Mouse (Mus musculus): Measurements from ENCODE around the gene 4930568D16Rik.

DNA sequence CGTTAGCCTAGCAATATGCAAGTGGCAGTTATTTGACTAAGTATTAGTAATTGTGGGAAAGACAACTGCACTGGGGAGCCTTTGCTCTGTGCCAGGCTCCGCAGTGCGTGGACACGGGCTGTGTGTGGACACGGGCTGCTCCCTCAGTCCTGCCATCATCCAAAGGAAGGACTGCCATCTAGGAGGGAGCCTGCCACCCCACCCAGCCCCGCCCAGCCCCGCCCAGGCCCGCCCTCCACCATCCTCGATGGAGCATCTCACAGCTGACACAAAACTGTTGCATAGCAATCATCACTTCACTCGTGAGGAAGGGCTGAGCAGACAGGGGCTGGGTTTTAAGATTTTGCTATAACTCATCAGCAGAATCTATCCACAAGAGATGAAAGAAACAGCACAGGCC lies 41.6 kb downstream of the 4930568D16Rik start:
- TF ChIP-seq CTCF (IDR thresholded peaks at IDR 0.05; ENCODE audit: borderline replicate concordance, insufficient read depth, low read depth, low read length) = no peak
- no peak for TF ChIP-seq POLR2A (IDR thresholded peaks at IDR 0.05; ENCODE audit: borderline replicate concordance, insufficient read depth, low read length)
